Mouse (Mus musculus): ENCODE data around the gene Tmco2. TPM values are rescaled to one million over a fixed set of nuclear protein-coding genes. Genes with fewer than 3 reads are reported as not detected.
"Not testable (repeated sequence)": the region's sequence is repeated elsewhere in the genome, so short reads cannot be mapped to it uniquely, and the experiment has no call there.

The Tmco2 gene
- total RNA-seq (2017): not detected in 2 replicates

DNA sequence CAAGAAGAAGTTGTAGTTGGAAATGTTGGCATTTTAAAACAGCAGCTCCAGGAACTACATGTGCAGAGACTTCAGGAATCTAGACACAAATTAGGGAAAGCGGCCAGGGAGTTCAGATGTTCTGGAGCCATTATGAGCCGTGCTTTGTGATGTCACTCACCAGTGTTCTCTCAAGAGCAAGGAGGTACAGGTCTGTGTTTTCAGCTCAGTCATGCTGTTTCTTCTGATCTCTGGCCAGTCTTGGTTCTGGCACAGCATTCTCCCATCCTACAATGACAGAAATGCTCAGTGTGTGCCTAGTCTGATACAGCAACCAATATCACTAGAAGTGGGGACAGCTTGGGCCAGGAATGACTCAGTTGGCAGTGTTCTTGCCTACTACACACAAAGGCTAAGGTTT, at the start of gene Tmco2:
TSS of gene Tmco2 (minus strand) at position 101 of the 400 bp plus-strand sequence.
- ATAC-seq (replicated peaks; ENCODE audit: low read depth, poor library complexity, severe bottlenecking): no peak

DNA sequence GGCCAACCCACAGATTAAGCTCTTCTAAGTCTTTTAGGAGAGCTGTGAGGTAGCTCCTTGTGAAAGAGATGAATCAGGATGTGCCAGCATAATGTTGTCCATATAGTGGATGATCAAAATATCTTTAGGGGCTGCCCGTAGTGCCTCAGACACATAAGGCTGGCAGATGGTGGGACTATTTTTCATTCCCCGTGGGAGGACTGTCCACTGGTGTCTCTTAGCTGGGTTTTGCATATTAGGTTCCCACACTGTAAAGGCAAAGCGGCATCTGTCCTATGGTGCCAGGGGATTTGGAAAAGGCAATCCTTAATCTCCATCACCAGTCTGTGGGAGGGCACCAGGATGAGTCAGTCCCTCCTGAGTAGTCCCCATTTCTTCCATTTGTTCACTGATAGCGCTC, 5.7 kb downstream of the Tmco2 start:
- ATAC-seq (replicated peaks; ENCODE audit: low read depth, poor library complexity, severe bottlenecking): no peak

GRCm38 (mm10) chr4:121097650-121098378, 11.2 kb downstream of the Tmco2 start, which contains the start of gene Zmpste24:
Gene Zmpste24 (minus strand): TSS chr4:121098241.
- ATAC-seq (replicated peaks; ENCODE audit: low read depth, poor library complexity, severe bottlenecking): peak; percentile 95

- ATAC-seq (replicated peaks; ENCODE audit: low read depth, poor library complexity, severe bottlenecking): no peak
Observed at GRCm38 (mm10) chr4:121090211-121090610, 18.8 kb downstream of the Tmco2 start.

- no peak for ATAC-seq (replicated peaks; ENCODE audit: low read depth, poor library complexity, severe bottlenecking)
Observed at GRCm38 (mm10) chr4:121088696-121089095, 20.3 kb downstream of the Tmco2 start.

DNA sequence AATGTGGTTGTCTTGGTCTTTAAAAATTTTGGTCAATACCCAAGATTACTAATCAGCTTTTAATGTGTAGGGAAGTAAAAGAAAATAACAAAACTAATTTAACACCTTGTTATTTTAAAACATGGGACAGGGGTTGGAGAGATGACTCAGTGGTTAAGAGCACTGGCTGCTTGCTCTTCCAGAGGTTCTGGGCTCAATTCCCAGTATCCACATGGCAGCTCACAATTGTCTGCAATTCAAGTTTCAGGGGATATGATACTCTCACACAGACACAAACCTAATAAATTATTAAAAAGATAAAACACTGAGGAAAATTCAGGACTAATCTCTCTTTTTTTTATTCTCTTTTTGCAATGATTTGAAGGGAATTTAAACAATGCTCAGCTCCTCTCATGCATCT, 24.5 kb downstream of the Tmco2 start:
- no peak for ATAC-seq (replicated peaks; ENCODE audit: low read depth, poor library complexity, severe bottlenecking)

DNA sequence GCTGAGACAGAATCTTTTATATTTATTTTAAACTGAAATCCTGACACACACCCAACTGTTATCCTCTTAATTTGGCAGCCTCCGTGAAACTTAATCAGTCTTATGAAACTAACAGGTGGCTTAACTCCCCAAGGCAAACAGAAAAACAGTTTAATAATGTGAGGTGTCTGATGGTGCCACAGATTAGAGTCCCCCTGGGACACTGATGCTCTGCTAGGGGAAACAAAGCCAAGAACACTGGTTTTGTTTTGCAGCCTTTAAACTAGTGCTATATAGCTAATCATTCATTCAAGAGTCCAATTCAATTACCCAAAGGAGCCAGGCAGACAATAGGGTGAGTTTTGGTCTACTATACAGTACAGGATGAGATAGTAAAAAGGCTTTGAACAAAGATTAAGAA, 28.6 kb downstream of the Tmco2 start:
- no peak for ATAC-seq (replicated peaks; ENCODE audit: low read depth, poor library complexity, severe bottlenecking)

- no peak for ATAC-seq (replicated peaks; ENCODE audit: low read depth, poor library complexity, severe bottlenecking)
Observed at GRCm38 (mm10) chr4:121077915-121078646, 30.9 kb downstream of the Tmco2 start.

GRCm38 (mm10) chr4:121074250-121074649, 34.8 kb downstream of the Tmco2 start:
- ATAC-seq (replicated peaks; ENCODE audit: low read depth, poor library complexity, severe bottlenecking): no peak

DNA sequence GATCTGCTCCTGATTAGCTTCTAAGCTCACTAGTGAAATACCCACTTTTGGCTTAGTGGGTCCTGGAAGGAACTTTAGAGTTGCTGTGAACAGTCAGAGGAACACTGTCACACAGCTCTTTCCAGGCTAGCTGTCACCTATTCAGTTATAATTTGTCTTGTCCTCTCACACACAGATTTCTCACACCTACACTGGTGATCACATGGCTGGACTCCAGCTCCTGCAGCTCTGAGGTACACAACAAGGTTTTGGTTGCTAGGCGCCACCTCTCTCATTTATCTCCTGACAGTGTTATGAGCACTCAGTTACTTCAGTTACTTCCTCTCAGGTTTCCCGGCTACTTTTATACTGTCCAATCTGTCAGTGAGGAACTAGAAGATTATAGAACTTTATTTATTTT, 43.7 kb downstream of the Tmco2 start:
- ATAC-seq (replicated peaks; ENCODE audit: low read depth, poor library complexity, severe bottlenecking): no peak

DNA sequence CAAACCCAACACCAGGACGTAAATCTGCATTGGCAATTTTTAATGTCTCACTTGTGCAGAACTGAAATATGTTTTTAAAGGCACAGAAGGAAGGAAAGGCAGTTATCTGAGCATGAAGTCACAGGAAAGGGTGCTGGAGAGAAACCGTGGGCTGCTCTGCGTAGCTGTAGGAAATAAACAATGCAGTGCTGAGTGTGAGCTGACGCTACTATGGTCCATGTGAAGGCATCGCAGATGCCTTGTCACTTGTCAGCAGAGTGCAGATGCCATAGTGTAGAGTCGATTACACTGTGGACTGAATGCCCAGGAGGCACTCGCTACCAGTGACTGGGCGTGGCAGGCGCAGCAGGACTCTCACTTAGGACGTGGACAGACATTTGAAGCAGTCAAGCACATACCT, 49.8 kb downstream of the Tmco2 start:
- ATAC-seq (replicated peaks; ENCODE audit: low read depth, poor library complexity, severe bottlenecking): not testable (repeated sequence)

DNA sequence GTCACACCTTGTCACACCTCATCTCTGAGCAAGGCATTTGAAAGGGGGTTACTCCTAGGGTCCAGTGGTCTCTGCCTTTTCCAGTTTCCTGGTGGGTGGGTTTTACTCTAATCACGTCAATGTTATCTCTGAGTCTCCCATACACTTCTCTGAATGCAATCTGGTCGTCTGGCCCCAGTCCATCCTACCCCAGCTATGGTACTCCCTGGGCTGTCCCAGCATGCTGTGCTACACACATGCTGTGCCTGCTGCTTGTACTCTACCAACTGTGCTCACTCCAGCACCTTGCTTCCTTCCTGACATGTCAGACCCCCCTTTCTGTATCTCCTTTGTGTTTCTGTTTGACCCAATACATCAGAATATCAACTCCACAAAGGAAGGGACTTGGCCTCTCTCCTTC, 52.0 kb downstream of the Tmco2 start:
- no peak for ATAC-seq (replicated peaks; ENCODE audit: low read depth, poor library complexity, severe bottlenecking)

- peak; percentile 47; the same call in 1 of the 2 replicates for ATAC-seq (replicated peaks; ENCODE audit: low read depth, poor library complexity, severe bottlenecking)
Observed at GRCm38 (mm10) chr4:121056342-121056741, 52.7 kb downstream of the Tmco2 start.

Other genes with a start within 250 kb of the Tmco2 start
- gene Exo5, start 184.2 kb downstream of the Tmco2 start, total RNA-seq (2017): 24.9 and 27.5 TPM in 2 replicates
- gene Zfp69, start 157.5 kb downstream of the Tmco2 start, total RNA-seq (2017): 1.6 and 7.9 TPM in 2 replicates
- gene Smap2, start 92.0 kb downstream of the Tmco2 start, total RNA-seq (2017): 63.8 and 81.6 TPM in 2 replicates
- not detected in 2 replicates for gene Col9a2, start 69.8 kb downstream of the Tmco2 start, total RNA-seq (2017)
- gene Zmpste24, start 11.0 kb downstream of the Tmco2 start, total RNA-seq (2017): 53.3 and 60.1 TPM in 2 replicates
- 34.7 and 37.5 TPM in 2 replicates for gene Rlf, start 105.9 kb upstream of the Tmco2 start, total RNA-seq (2017)
- gene Gm12888, start 215.7 kb upstream of the Tmco2 start, total RNA-seq (2017): not detected in 2 replicates